Mouse (Mus musculus) cerebellum, adult (tissue): Measurements from ENCODE around the gene Brsk1.

Experiments used
- ATAC-seq: cut with Nextera tagmentation; 2 replicates; pipeline ENCODE4 v1.9.2; 2017; ENCODE audit warnings: mild to moderate bottlenecking, moderate library complexity, mixed read lengths; ENCODE audit not compliant: insufficient number of reproducible peaks, low FRiP score, low TSS enrichment

Brsk1 gene

GRCm38 (mm10) chr7:4731090-4731489, 40.7 kb downstream of the Brsk1 start:
- ATAC-seq: no peak

GRCm38 (mm10) chr7:4732968-4733392, 42.6 kb downstream of the Brsk1 start:
- no peak for ATAC-seq

DNA sequence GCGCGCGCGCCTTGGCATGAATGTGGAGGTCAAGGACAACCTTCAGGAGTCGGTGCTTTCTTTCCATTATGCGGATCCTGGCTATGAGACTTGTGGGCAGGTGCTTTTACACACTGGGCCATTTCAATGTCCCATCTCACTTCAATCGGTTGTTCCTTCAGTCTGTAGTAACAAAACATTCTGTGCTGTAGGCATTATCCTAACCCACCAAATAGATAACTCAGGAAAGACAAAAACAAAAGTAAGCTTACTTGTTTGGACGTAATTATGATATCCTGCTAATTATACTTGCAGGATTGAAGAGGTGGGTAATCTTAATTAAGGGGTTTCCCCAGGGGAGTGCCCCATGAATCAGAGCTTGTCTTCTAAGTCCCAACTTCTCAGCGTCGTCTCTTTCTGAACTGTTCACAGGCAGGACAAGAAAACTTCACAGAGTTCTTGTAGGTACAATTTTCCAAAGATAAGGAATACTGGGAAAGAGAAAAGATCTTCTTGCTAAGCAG, 48.7 kb downstream of the Brsk1 start:
- ATAC-seq: no peak

DNA sequence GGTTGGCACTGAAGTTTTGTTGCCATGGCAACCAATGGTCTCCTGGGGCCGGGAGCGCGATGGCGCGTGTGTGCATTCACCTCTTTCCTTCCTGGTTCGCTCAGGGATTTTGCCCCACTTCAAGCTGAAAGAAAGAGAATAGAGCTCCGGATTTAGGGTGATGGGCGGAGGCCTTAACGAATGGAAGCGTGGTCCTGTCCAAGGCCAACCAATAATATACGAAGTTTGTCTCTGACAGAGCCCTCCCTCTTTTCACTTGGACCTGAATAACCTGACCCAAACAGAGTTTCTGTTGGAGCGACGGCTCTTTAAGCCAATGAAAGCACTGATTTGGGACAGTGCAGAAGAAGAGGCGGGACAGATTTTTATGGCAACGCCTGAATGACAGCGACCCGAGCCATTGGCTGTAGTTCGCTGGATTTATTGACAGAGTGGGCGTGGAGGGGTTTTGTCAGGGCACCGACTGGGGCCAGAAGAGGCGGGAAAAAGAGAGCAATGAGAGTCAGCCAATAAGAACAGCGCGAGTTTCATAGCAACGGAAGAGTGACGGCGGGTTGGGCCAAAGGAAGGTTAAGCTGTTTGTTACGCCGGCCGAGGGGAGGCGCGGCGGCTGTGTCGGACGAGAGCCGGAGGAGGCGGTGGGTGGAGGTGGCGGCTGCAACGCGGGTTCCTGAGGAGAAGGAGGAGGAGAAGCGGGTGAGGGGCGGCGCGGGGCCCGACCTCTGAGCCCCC, 49.3 kb downstream of the Brsk1 start, which contains the start of gene Kmt5c:
Gene Kmt5c, plus strand, starts transcription at position 572 of the 732 bp plus-strand sequence.
- ATAC-seq: peak; percentile 95

DNA sequence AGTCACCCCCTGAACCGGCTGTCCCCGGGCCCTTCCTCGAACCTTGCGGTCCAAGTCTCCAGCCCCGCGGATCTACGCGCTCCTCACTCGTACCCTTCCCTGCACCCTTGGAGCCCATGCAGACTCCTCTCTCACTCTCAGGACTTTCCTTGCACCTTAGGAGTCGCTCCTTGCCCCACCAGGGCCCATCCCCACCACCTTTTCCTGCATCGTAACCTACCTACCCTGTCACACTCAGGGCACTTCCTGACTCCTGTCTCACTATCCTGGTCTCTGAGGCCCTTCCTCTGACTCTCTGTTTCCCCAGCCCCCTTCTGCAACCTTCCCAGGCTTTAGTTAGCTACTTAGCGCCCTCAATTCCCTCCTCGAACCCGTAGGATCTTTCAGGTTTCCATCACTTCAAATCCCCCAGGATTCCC, 49.9 kb downstream of the Brsk1 start:
- peak; percentile 6; the same call in 1 of the 2 replicates for ATAC-seq

- no peak for ATAC-seq
Observed at GRCm38 (mm10) chr7:4741151-4741550, 50.7 kb downstream of the Brsk1 start.

DNA sequence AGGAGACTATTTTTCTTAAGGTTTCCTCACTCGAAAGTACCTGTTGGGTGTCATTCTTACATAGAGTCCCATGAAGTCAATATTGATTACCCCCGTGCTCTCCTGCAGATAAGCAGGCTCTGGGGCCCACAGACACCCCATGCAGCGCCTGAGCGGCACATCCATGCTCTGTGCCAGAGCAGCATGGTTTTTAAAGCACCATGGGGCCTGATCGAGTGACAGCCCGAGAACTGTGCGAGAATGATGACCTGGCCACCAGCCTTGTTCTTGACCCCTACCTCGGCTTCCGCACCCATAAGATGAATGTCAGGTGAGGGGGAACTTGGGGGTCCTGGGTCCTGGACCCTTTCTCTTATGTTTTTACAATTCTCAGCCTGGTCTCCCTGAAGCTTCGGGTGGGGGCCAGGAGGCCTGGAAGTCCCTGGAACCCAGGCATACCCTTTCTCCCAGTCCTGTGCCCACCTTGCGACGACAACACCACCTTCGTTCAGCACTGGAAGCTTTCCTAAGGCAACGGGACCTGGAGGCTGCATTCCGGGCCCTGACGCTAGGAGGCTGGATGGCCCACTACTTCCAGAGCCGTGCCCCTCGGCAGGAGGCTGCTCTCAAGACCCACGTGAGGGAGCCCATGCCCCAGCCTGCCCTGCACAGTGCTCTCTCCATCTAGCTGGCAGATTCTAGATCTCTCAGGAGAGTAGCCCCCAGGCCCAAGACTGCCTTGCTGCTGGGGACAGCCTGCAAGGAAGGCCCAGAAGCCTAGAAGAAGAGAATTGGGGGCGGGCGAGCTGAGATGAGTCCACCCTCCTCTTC, 51.5 kb downstream of the Brsk1 start:
- ATAC-seq: no peak

DNA sequence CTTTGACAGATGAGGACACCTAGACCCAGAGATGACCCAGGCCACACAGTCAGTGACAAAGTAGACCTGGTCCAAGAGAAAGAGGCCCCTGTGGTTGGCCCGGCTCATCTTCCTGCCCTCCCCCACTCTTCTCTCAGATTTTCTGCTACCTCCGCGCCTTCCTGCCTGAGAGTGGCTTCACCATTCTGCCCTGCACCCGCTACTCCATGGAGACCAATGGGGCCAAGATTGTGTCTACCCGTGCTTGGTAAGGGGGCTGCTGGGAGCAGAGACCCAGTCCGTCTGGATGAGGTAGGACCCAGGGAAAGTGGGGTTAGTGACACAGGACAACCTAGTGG, 52.0 kb downstream of the Brsk1 start:
- no peak for ATAC-seq

GRCm38 (mm10) chr7:4743354-4743753, 53.0 kb downstream of the Brsk1 start:
- ATAC-seq: no peak

GRCm38 (mm10) chr7:4744886-4745285, 54.5 kb downstream of the Brsk1 start:
- ATAC-seq: no peak

GRCm38 (mm10) chr7:4746326-4746980, 56.0 kb downstream of the Brsk1 start:
- no peak for ATAC-seq

DNA sequence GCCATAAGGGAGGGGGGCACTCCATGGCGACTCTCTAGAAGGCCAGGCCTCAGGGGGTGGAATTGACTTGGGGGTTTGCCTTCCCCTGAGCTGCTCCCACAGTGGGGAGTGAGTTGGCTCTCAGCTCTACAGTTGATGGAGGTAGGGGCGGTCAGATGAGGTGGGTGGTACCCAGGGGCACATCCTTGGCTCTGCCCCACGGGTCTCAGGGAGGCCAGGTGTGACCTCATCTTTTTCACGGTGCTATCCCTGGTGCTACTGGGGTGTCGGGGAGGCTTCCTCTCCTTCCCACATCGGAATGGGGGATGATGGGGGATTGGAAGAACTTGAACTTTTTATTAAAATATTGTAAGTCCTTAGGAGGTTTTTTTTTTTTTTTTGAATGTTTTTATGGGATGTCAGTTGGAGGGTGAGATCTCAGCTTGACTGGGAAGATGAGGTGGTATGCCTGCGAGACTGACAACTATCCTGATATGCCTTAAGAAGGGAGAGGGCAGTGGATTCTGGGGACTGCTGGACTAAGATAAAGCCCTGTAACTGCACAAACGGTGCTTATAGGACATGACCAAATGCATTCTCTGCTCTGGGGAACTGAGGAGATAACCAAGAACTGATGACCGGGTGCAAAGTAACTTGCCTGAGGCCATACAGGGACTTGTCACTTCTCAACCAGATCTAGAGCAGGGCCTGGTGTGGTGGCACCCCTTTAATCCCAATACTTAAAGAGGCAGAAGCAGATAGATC, 56.9 kb downstream of the Brsk1 start:
- no peak for ATAC-seq

DNA sequence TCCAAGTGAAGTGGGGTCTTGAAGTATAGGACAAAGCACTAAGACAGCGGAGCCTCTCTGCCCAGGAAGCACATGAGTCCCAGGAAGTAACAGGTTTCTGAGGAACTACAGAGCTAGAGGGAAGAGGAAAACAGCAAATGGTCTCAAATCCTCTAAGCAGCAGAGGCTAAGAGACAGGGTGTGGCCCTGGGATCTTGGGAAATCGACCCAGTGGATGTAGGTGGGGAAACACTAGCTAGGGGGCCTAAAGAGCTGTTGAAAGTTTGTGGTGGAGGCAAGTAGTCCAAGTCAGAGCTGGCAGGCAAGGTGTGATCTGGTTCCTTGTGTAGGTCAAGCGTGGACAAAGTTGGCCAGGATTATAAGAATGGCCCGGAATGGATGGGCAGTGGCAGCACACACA, 57.9 kb downstream of the Brsk1 start:
- no peak for ATAC-seq

DNA sequence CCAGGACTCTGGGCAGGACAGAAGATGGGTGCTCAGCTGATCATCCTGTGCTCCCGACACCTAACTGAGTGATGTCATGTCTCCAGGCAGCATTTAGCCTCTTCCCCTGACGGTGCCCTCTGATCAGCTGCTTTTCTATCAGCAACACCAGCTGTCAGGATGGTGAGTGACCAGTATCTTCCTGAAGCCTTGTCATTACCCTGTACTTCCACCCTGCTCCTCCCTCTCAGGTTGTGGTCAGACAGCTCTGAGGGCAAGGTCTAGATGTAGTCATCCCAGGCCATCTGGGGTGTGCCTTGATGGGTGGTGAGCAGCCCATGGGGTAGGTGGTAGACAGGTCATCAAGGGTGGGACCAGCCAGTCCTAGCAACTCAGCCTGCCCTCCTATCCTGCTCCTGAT, 58.8 kb downstream of the Brsk1 start:
- no peak for ATAC-seq

GRCm38 (mm10) chr7:4751971-4752820, 61.8 kb downstream of the Brsk1 start:
- no peak for ATAC-seq

GRCm38 (mm10) chr7:4752821-4753570, 62.6 kb downstream of the Brsk1 start, which contains the start of gene Cox6b2:
TSS of gene Cox6b2 (minus strand) at chr7:4753094.
- peak; percentile 10; the same call in 1 of the 2 replicates for ATAC-seq

- no peak for ATAC-seq
Observed at GRCm38 (mm10) chr7:4759670-4760069, 69.3 kb downstream of the Brsk1 start.

GRCm38 (mm10) chr7:4764946-4765710, 74.7 kb downstream of the Brsk1 start:
- no peak for ATAC-seq
